Mouse (Mus musculus) layer of hippocampus, adult 2 months (tissue): ENCODE data around the gene Ifngr2. TPM values are rescaled to one million over a fixed set of nuclear protein-coding genes. Genes with fewer than 3 reads are reported as not detected.
"Not testable (repeated sequence)": the region's sequence is repeated elsewhere in the genome, so short reads cannot be mapped to it uniquely, and the experiment has no call there.

Experiments used
- DNase-seq, 2 experiments: peaks; one replicate each; pipeline ENCODE4 v3.0.0; 2022; ENCODE audit warnings: low spot score in 2 of 2
- H3K27ac ChIP-seq: fragments of 200-600 bp; 2 replicates; pipeline ENCODE4 v1.8.1; 2022
- H3K4me3 ChIP-seq: fragments of 200-600 bp; 2 replicates; pipeline ENCODE4 v1.8.1; 2022; ENCODE audit warnings: mild to moderate bottlenecking
- CTCF ChIP-seq: fragments of 200-600 bp; conservative IDR thresholded peaks from 2 replicates; pipeline ENCODE4 v1.8.1; 2022; ENCODE audit warnings: antibody characterized with exemption, mild to moderate bottlenecking, moderate library complexity
- total RNA-seq, 2 experiments: library from RNA; stranded (reverse); gene quantifications; 2 replicates each; pipeline ENCODE4 v1.2.3; 2021

The Ifngr2 gene
- total RNA-seq, 2 experiments from 2014 or later, result 49.2 to 50.6 TPM

DNA sequence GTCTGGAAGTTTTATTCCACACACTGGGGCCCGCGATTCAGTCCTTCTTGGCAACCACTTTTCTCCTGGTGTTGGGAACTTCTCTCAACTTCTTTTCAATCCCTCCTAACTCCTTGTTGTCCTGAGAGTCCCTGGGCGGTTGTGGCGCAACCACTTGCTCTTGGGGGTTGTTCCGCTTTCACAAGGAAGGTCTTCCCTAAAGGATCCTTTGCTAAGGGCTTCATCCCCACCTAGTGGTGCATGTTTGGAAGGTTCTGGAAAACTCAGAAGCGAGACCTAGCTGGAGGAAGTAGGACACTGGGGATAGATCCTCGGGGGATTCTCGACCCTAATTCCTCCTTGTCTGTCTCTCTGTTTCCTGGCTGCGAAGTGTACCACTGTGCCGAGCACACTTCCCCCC, 19.8 kb upstream of the Ifngr2 start:
- no peak for DNase-seq
- no peak overlapping the region for H3K4me3 ChIP-seq
- TF ChIP-seq CTCF, result peak; percentile 64
- no peak overlapping the region for H3K27ac ChIP-seq

- DNase-seq, result no peak
- H3K4me3 ChIP-seq, result no peak overlapping the region
- TF ChIP-seq CTCF, result no peak
- no peak overlapping the region for H3K27ac ChIP-seq
These were observed 19.4 kb upstream of the Ifngr2 start for GRCm38 (mm10) chr16:91527500-91527899.

GRCm38 (mm10) chr16:91528578-91528977, 18.3 kb upstream of the Ifngr2 start:
- peak; percentile 51 for TF ChIP-seq CTCF
- H3K4me3 ChIP-seq, result no peak overlapping the region
- DNase-seq, result no peak
- no peak overlapping the region for H3K27ac ChIP-seq

- H3K4me3 ChIP-seq, H3K27ac ChIP-seq, DNase-seq: not testable (repeated sequence)
These were observed 16.0 kb upstream of the Ifngr2 start for GRCm38 (mm10) chr16:91530830-91531229.

DNA sequence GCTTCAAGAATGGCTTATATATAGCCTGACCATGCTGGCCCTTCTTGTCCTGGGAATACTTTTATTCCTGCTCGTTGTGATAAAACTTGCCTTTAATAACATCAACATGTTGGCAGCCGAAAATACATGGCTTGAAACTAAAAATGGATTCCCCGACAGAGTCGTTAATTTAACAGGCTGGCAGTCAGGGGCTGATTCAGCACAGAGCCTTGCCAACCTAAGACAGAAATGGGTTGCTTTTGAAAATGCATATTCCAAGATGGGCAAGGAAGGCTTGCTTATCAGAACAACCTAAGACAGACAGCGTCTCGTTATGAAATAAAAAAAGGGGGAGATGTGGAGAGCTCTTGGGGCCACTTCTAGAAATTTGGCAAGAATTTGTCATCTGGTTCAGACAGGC, 15.0 kb upstream of the Ifngr2 start:
- no peak overlapping the region for H3K27ac ChIP-seq
- TF ChIP-seq CTCF, result no peak
- DNase-seq, result no peak
- no peak overlapping the region for H3K4me3 ChIP-seq

GRCm38 (mm10) chr16:91532429-91532828, 14.4 kb upstream of the Ifngr2 start:
- DNase-seq, result no peak
- no peak overlapping the region for H3K4me3 ChIP-seq
- H3K27ac ChIP-seq, result no peak overlapping the region
- TF ChIP-seq CTCF, result no peak

DNA sequence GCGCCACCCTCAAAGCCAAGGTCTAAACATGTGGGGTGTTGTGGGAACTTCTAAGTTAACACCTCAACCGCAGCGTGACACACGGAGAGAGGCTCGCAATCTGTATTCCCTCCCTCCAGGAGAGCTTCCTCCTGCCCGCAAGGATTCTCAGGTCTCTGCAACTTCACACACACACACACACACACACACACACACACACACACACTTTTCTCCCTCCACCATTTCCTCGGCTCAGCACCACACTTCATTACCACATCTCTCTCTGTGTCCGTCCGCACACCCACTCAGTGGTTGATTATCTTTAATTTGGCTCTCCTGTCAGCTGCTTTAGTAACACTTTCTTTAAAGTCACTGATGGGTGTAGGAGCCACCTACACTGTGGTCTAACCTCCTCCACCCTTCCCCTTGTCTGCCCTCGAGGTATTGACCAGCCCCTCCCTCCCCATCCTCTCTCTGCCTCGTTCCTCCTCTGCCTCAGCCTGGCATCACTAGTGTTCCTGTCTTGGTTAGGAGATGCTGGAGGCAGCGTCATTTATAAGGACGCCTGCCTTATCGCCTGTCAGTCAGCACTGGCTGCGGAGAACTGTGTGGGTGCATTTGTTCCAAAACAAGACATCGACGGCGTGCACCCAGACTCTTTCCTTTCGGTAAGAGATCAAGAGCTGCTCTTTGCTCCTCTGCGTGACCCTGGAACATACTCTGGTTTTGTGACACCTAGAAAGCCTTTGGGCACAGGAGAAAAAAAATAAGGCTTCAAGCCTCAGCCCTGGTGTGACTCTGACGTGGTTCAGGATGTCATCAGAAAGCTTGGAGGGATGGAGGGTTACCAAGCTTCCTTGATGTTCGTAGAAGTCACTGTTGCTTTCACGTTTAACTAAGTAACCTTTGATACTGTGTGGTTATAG, 13.5 kb upstream of the Ifngr2 start:
- no peak overlapping the region for H3K27ac ChIP-seq
- no peak for TF ChIP-seq CTCF
- no peak for DNase-seq
- no peak overlapping the region for H3K4me3 ChIP-seq

- no peak overlapping the region for H3K27ac ChIP-seq
- no peak overlapping the region for H3K4me3 ChIP-seq
- peak in 1 of 2 experiments; percentile 50 for DNase-seq
- no peak for TF ChIP-seq CTCF
These were observed 12.4 kb upstream of the Ifngr2 start for GRCm38 (mm10) chr16:91534477-91534876.

DNA sequence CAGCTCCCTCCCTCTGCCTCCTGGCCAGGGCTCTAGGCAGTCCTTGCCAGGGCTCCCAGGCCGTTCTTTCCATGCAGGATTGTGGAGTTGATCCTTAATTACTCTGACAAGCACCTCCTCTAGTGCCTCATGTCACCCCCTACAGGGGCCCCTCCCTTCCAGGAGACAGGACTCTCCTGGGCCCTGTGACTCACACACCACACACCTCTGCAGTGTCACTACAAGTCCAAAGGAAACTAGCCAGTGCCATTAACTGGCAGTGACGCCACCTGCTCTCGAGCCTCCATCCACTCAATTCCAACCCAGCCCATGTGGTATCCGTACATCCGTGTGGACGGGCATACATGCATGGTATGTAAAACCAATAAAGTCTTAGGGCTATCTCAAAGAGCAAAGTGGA, 12.0 kb upstream of the Ifngr2 start:
- Histone ChIP-seq H3K4me3 (no peak overlapping the region), H3K27ac (no peak overlapping the region)
- no peak for DNase-seq
- no peak for TF ChIP-seq CTCF

DNA sequence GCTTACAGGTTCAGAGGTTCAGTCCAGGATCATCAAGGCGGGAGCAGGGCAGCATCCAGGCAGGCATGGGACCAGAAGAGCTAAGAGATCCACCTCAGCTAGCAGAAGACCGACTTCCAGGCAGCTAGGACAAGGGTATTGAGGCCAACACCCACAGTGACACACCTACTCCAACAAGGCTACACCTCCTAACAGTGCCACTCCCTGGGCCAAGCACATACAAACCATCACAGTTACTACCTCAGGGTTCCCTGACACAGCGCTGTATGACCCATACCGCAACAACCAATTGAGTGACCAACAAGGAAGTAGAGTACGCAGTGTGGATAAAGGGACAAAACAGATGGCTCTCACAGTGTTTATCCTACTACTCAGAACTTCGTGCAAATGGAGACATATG, 10.5 kb upstream of the Ifngr2 start:
- Histone ChIP-seq H3K4me3 (no peak overlapping the region), H3K27ac (no peak overlapping the region)
- no peak for TF ChIP-seq CTCF
- no peak for DNase-seq

DNA sequence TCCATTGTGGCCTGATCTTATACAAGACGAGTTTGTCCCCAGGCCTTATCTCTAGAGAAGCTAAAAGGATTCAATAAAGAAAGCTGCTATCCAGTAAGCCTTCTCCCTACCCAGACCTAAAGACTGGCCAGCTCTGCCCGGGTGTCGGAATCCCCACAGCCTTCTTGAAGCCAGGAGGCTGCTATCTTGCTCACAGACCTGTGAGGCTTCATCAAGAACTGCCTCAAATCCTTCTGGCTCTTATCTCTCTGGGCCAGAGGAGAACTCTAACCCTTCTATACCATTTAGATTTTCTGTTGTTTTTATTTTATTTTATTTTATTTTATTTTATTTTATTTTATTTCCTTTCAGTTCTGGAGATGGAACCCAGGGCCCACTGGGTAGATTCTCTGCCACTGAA, 9.8 kb upstream of the Ifngr2 start:
- no peak overlapping the region for H3K4me3 ChIP-seq
- no peak for DNase-seq
- no peak overlapping the region for H3K27ac ChIP-seq
- no peak for TF ChIP-seq CTCF

DNA sequence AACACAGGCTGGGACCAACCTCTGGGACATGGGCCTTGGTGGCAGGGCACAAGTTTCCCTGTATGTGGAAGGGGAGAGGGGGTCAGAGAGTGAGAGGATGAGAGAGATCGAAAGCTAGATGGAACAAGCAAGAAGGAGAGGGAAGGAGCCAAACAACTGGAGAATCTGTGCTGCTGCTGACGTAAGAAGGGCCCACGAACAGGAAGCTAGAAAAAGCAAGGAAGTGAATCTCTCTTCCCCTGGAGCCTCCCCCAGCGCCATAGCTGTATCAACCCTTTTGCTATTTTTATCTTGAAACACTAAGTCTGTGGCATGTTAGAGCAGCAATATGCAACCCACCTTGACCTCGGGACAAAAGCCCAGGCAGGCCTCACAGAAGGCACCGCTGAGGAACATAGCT, 8.8 kb upstream of the Ifngr2 start:
- no peak overlapping the region for H3K27ac ChIP-seq

DNA sequence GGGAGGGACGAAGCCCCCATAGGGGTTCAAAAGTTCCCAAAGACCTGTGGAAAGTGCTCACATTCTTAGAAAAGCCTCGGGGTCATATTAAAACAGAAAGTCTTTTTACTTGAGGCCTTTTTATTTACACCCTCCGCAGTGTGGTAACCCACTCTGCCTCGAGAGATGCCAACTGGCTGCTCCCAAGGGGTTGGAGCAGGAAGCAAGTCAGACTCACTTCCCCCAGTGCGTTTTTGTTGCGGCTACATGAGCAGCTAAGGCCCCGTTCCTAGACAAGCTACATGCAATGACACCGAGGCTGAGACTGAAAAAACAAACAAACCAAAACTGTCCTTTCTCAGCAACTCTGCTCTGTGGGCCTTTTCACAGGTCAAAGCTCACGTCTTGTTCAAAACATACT, 8.4 kb upstream of the Ifngr2 start:
- no peak overlapping the region for H3K27ac ChIP-seq
- no peak for TF ChIP-seq CTCF
- DNase-seq, result no peak
- H3K4me3 ChIP-seq, result no peak overlapping the region

More for the DNA sequence above, 8.8 kb upstream of the Ifngr2 start:
- no peak for TF ChIP-seq CTCF
- H3K4me3 ChIP-seq, result no peak overlapping the region
- DNase-seq, result no peak

DNA sequence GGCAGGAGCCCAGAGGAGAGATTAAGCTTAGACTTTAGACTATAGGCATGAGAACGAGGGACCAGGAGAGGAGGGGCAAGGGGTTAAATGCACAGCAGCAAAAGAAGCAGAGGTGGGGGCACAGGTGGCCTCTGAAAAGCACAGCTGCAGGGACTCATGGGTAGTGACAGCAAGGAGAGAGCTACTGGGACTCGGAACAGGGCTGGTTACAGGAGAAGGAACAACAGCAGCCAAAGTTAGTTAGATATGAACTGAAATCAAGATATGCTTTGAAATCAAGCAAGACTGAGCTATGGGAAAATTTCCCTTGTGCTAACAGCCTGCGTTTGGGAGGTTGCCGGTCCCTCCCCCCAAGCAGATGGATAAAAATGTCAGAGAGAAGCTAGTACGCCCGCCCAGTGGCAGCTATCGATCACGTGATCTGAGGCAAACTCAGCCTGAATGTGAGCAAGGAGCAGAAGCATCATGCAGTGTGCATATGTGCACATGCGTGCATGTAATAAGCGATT, 5.2 kb upstream of the Ifngr2 start:
- Histone ChIP-seq H3K4me3 (no peak overlapping the region), H3K27ac (peak overlapping the region; percentile 78)
- DNase-seq, result peak; percentile 69 to 84
- no peak for TF ChIP-seq CTCF
